Mouse (Mus musculus) spleen, adult 12 weeks (tissue): ENCODE data around the gene Rtkn.

ENCODE experiments used
- DNase-seq: peaks from one replicate; pipeline ENCODE4 v3.0.0; 2022; ENCODE audit warnings: low spot score

The Rtkn gene

DNA sequence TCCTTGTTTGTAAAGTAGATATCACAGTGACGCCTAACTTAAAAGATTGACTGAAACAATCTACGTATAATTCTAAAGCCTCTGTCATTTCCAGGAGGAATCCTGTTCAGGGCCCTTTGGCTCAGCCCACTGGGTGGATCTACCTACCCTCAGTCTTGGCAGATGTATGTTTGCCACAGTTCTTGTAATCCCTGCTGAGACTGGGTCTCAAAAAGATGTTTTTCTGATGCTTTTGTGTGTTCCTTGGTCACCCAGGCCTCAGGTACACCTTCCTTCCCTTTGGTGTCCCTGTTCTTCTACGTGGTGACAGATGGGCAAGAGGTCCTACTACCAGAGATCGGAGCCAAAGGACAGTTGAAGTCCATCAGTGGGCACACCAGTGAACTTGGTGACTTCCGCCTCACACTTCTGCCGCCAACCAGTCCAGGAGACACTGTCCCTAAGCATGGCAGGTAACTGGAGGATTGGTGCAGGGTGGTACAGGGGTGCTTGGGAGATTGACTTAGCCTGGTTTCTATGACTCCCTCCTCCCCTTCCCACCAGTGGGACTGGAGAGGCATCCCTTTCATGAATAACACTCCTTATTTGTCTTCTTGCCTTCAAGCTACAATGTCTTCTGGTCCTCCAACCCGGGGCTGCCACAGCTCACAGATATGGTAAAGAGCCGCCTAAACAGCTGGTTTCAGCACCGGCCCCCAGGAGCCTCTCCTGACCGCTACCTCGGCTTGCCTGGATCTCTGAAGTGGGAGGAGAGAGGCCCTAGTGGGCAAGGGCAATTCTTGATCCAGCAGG lies 18.7 kb upstream of the Rtkn start:
- DNase-seq: no peak

DNA sequence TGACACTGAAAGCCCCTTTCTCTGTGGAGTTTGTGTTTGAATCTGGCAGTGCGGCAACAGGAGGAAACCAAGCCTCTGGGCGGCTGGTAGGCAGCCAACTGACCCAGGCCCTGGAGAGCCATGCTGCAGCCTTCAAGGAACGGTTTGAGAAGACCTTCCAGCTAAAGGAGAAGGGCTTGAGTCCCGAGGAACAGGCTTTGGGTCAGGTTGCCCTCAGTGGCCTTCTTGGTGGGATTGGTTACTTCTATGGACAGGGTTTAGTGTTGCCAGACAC lies 18.2 kb upstream of the Rtkn start:
- DNase-seq: no peak

DNA sequence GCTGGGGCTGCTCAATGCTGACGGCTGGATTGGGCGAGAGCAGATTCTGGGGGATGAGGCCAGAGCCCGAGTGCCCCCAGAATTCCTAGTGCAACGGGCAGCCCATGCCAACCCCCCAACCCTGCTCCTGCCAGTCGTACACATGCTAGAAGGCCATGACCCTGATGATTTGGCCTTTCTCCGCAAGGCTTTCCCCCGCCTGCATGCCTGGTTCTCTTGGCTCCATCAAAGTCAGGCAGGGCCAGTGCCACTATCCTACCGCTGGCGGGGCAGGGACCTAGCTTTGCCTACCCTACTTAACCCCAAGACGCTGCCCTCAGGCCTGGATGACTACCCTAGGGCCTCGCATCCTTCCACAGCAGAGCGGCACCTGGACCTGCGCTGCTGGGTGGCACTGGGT lies 17.6 kb upstream of the Rtkn start:
- no peak for DNase-seq

DNA sequence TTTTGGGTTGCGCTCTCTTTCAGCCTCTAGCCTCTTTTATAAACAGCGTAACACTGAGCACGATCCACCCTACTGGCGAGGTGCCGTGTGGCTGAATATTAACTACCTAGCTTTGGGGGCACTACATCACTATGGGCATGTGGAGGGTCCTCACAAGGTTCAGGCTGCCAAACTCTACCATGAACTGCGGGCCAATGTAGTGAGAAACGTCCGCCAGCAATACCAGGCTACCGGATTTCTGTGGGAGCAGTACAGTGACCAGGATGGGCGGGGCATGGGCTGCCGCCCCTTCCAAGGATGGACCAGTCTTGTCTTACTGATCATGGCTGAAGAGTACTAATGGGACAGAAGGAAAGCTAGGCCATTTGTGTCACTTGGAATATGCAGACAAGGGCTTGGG lies 16.9 kb upstream of the Rtkn start:
- no peak for DNase-seq

- no peak for DNase-seq
Observed at GRCm38 (mm10) chr6:83118825-83119733, 16.2 kb upstream of the Rtkn start.

DNA sequence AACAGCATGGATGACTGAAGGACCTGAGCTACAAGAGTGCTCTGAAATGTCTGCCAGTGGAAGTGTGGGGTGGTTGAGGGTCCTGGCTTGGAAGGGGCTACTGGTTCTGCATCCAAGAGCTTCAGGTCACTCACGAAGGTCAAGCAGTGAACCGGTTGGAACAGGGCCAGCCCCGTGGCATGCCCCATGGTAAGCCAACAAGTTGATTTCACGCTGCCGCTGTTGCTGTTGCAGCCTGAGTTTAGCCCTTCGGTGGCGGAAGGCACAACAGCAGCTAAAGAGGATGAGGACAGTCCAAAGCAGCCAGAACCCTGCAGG lies 15.6 kb upstream of the Rtkn start:
- no peak for DNase-seq

DNA sequence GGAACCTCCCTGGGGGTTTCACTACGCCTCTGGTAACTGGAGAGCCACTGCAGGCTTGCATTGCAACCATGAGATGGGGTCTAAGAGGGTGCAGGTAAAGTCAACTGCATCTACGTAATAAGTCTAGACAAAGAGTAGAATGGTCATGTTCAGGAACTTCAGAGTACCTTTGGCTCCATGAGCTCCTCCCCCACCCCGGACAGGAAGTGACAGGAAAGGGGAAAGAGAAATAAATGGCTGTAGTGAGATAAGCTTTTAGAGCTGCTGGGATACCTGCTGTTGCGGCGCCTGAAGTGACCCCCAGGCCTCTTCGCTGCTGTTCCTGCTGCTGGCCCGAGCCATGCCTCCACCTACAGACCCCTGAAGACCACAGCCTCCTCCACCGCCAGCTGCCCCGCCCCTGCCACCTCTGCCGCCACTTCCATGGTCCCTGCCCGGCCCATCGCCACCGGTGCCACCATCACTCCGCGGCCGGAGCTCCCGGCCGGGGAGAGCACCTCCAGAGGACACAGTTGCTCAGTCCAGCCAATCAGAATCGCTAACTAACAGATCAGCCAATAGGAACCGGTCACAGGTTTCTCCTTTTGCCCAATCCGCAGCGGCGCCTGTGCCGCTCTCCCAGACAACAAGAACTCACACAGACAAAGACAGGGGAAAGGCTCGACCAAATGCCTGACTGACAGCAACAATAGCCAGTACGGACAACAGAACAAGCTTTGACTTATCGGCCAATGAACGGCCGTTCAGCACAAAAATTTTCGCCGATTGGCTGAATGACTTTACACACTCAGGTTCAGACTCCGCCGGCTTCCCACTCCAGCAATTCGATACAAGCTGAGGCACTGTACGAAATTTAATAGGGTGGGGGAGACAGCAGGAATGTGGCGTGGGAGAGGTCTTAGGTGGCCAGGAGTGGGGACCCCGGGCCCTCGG lies 14.1 kb upstream of the Rtkn start, which contains the start of gene Wbp1:
Gene Wbp1 (minus strand): TSS at position 630 of the 933 bp plus-strand sequence.
- peak; percentile 88 for DNase-seq

DNA sequence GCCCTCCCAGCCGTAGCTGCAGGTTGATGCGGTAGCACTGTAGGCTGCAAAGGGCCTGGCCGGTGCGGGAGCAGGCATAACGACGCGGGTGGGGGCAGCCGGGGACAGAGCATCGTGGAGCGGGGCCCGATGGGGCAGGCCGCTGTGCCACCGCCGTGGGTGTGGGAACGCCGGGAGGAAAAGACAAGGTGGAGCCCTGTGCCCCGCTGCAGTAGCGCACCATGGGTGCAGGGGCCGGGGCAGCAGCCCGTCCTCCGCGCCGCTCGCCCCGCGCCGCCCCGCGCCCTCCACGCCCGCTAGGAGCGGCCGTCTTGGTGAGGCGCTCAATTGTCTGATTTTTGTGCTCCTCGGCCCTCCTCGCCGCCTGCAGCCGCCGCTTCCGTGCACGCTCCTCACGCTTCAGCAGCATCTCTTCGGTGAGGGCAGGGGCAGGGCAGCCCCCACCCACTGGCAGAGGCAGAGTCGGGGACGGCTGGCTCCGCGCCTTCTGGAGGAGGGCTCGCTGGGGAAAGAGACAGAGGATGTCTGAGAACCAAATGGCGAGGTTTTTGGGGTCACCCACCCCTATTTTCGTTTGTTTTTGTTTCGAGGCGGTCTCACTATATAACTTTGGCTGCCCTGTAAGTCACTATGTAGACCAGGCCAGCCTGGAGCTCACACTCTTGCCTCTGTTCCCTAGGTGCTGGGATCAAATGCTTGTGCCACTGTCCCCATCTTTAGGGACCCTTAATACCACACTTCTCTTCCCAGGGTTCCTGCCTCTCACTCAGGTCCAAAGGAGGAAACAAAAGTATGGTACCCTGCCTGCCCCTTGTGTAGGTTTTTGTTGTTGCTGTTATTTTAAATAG lies 13.2 kb upstream of the Rtkn start:
- DNase-seq: no peak

- DNase-seq: no peak
Observed at GRCm38 (mm10) chr6:83122961-83123360, 12.3 kb upstream of the Rtkn start.

- DNase-seq: peak; percentile 83
Observed at GRCm38 (mm10) chr6:83124851-83125312, 10.4 kb upstream of the Rtkn start.

- DNase-seq: no peak
Observed at GRCm38 (mm10) chr6:83125331-83125730, 9.9 kb upstream of the Rtkn start, which contains the start of gene Ino80b. Gene Ino80b, minus strand, starts transcription at chr6:83125431.

GRCm38 (mm10) chr6:83127419-83127818 lies 7.8 kb upstream of the Rtkn start:
- no peak for DNase-seq

DNA sequence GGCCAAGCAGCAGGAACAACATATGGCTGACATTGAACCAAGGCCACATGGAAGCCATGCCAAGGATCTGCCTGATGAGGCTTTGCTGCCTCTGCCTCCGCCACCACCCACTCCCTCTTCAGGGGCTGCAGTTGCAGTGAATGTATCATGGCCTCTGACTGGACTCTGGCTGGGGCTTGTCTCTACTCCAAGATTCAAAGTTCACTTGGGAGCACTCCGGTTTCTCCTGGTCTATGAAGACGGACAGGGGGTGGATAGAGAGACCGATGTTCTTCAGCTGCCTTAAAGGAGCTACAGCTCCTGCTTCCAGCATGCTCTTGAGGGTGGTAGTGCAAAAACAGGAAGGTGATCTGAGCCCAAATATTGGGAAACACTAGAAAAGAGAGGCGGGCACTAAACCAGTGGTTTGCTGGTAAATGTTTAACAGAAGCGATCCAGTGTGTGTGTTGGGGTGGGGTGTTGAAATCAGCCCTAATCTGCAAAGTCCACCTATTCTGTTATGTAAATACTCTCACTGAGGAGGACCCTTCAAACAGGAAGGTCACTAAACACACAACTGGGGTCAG lies 3.7 kb upstream of the Rtkn start:
- DNase-seq: no peak

GRCm38 (mm10) chr6:83132176-83132919 lies 2.9 kb upstream of the Rtkn start:
- DNase-seq: no peak

DNA sequence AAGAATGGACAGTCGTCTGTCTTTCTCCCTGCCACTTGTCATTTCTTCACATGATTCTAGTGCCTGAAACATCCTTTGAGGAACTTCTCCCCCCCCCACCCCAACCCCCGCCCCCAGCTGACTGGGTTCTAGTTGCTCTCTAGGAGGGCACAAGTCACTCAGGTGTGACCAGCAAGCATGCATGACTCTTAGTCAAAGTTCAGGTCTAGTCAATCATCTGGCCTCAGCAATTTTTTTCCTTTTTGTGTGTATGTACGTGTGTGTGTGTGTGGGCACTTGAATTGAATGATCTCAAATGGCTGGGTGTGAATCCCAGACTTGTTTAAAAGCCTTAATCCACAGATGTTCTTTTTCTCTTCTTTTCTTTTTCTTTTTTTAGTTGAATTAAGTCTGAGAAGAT lies 1.0 kb upstream of the Rtkn start:
- no peak for DNase-seq

- no peak for DNase-seq
Observed at GRCm38 (mm10) chr6:83135571-83136161, 403 bp downstream of the Rtkn start.

GRCm38 (mm10) chr6:83136291-83136880 lies 1.1 kb downstream of the Rtkn start:
- no peak for DNase-seq

GRCm38 (mm10) chr6:83136881-83137575 lies 1.8 kb downstream of the Rtkn start:
- DNase-seq: no peak

GRCm38 (mm10) chr6:83137576-83137950 lies 2.3 kb downstream of the Rtkn start:
- DNase-seq: no peak
